Comparison of ENCODE assay signal across 20 mouse cellular contexts in genomic region chr17:87780164-87780563, GRCm38 (mm10). TPM values are rescaled to one million over a fixed set of nuclear protein-coding genes. Genes with fewer than 3 reads are reported as not detected.
A peak's percentile ranks its signal among the peaks of the same experiment; 100 is the strongest.
DNase-seq lines count a peak whose midpoint lies in the region; ATAC-seq lines count a peak whose summit lies in the region.
"Had no signal": no experiment of that assay in that cellular context is flagged by ENCODE, and none has a peak within 500 bp of the region (broad histone marks: within the 10 kb centered on the region; RNA-seq: fewer than 3 reads in every experiment).

No protein-coding gene starts in this region.

- no peaks in the 10 kb centered on the region for H3K27me3 ChIP-seq in lung, embryonic 16.5 days (ENCODE audit: control insufficient read depth, insufficient read depth, low read depth, low read length)
- H3K27me3 ChIP-seq in kidney, embryonic 14.5 days (ENCODE audit: control insufficient read depth, insufficient read depth, low read length), result no peaks in the 10 kb centered on the region
- H3K27me3 ChIP-seq: embryonic facial prominence, embryonic 15.5 days; forebrain, embryonic 15.5 days; heart, embryonic 12.5 days had no signal

- no peaks in the 10 kb centered on the region for H3K9me3 ChIP-seq in lung, embryonic 16.5 days (ENCODE audit: control insufficient read depth, low read length)
- no peaks in the 10 kb centered on the region for H3K9me3 ChIP-seq in kidney, embryonic 14.5 days (ENCODE audit: control insufficient read depth, low read length)
- H3K9me3 ChIP-seq: embryonic facial prominence, embryonic 15.5 days; forebrain, embryonic 10.5 days; forebrain, embryonic 15.5 days; heart, embryonic 12.5 days; hindbrain, embryonic 10.5 days had no signal

- no peak overlapping the region for H3K4me2 ChIP-seq in lung, embryonic 16.5 days (ENCODE audit: low read depth, low read length)
- no peak overlapping the region for H3K4me2 ChIP-seq in kidney, embryonic 14.5 days (replicated peaks; ENCODE audit: low read depth, low read length)
- H3K4me2 ChIP-seq: embryonic facial prominence, embryonic 15.5 days; forebrain, embryonic 15.5 days; heart, embryonic 12.5 days; hindbrain, embryonic 14.5 days had no signal

- no peak overlapping the region for H3K4me3 ChIP-seq in lung, embryonic 16.5 days (ENCODE audit: low read length)
- H3K4me3 ChIP-seq in kidney, embryonic 14.5 days (ENCODE audit: low read length), result no peak overlapping the region
- H3K4me3 ChIP-seq: embryonic facial prominence, embryonic 15.5 days; erythroblast, embryonic 14.5 days; forebrain, embryonic 10.5 days; forebrain, embryonic 15.5 days; heart, embryonic 12.5 days; hindbrain, embryonic 10.5 days had no signal

- WGBS in lung, embryonic 16.5 days, result 41% methylated on average over 2 of the region's 2 CpGs
- WGBS in kidney, embryonic 14.5 days, result 49% methylated on average over 2 of the region's 2 CpGs

- no peak overlapping the region for H3K9ac ChIP-seq in lung, embryonic 16.5 days (ENCODE audit: low read length)
- H3K9ac ChIP-seq in kidney, embryonic 14.5 days (ENCODE audit: low read depth, low read length), result no peak overlapping the region
- H3K9ac ChIP-seq: embryonic facial prominence, embryonic 15.5 days; forebrain, embryonic 15.5 days; heart, embryonic 12.5 days; hindbrain, embryonic 14.5 days had no signal

- H3K27ac ChIP-seq in lung, embryonic 16.5 days (ENCODE audit: low read length), result no peak overlapping the region
- H3K27ac ChIP-seq in kidney, embryonic 14.5 days (ENCODE audit: low read depth, low read length), result no peak overlapping the region
- H3K27ac ChIP-seq: embryonic facial prominence, embryonic 15.5 days; forebrain, embryonic 10.5 days; forebrain, embryonic 15.5 days; hindbrain, embryonic 10.5 days; hindbrain, embryonic 14.5 days had no signal

- H3K4me1 ChIP-seq in lung, embryonic 16.5 days (replicated peaks; ENCODE audit: control insufficient read depth, insufficient read depth, low read length), result no peaks in the 10 kb centered on the region
- no peaks in the 10 kb centered on the region for H3K4me1 ChIP-seq in kidney, embryonic 14.5 days (ENCODE audit: control insufficient read depth, insufficient read depth, low read length)
- H3K4me1 ChIP-seq: embryonic facial prominence, embryonic 15.5 days; forebrain, embryonic 10.5 days; forebrain, embryonic 15.5 days; heart, embryonic 12.5 days had no signal

- DNase-seq in layer of hippocampus, adult 18-20 months (ENCODE audit: low spot score in 2 of 2), result peak; percentile 34 to 72
- DNase-seq in layer of hippocampus, postnatal 25 days (ENCODE audit: extremely low spot score in 1 of 2, low spot score in 1 of 2), result no peak
- DNase-seq in lung, postnatal 4 days, result no peak
- DNase-seq: adrenal gland, adult 8-10 months; adrenal gland, postnatal 36 days; embryo, embryonic 11 days; gastrocnemius, postnatal 14 days had no signal

- no peaks in the 10 kb centered on the region for H3K36me3 ChIP-seq in lung, embryonic 16.5 days (ENCODE audit: control insufficient read depth, insufficient read depth, low read length)
- no peaks in the 10 kb centered on the region for H3K36me3 ChIP-seq in kidney, embryonic 14.5 days (ENCODE audit: control insufficient read depth, insufficient read depth, low read length)
- H3K36me3 ChIP-seq: embryonic facial prominence, embryonic 15.5 days; forebrain, embryonic 10.5 days; forebrain, embryonic 15.5 days; heart, embryonic 12.5 days; hindbrain, embryonic 10.5 days had no signal

- ATAC-seq in lung, embryonic 16.5 days (ENCODE audit: low read depth), result 0 out of 2 replicates have a peak, but pooled peaks have one; percentile 34
- ATAC-seq in granulocyte monocyte progenitor cell, adult 5-6 weeks (replicated peaks; ENCODE audit: poor library complexity, severe bottlenecking), result peak; percentile 52
- no peak for ATAC-seq in kidney, embryonic 14.5 days (ENCODE audit: low FRiP score, low TSS enrichment)
- ATAC-seq: forebrain, embryonic 15.5 days had no signal

RNA-seq across cellular contexts. Expression of gene Kcnk12, which starts 17.6 kb away (rescaled TPM):
- 10 to 100 TPM; 23.7 to 25.2 TPM for total RNA-seq in layer of hippocampus, adult 18-20 months (2021)
- total RNA-seq in layer of hippocampus, postnatal 25 days (2021), result 10 to 100 TPM; 23.4 to 25.7 TPM
- not detected in 2 replicates for polyA plus RNA-seq in lung, embryonic 16.5 days (2015; fragmentation: Nextera tagmentation; extraction: Ambion mirVana)
- 2.8 and 4.4 TPM in 2 replicates for total RNA-seq in granulocyte monocyte progenitor cell, adult 5-6 weeks (2014; fragmentation: Nextera tagmentation)
- 7.3 and 13.4 TPM in 2 replicates for total RNA-seq in granulocyte monocyte progenitor cell, adult 5-6 weeks (2017)
- not detected in 2 replicates for polyA plus RNA-seq in kidney, embryonic 14.5 days (2014; fragmentation: Nextera tagmentation; extraction: Ambion mirVana)
- total RNA-seq: gastrocnemius, postnatal 14 days; heart, adult 8-10 months; heart, postnatal 25 days had no signal
- polyA plus RNA-seq: heart, embryonic 16.5 days had no signal

Comparison
In these comparisons a context has a peak if more than half of its experiments do, and no peak if none do; other contexts are left out.
1. DNase-seq: peak in layer of hippocampus, adult 18-20 months (2 of 2); none in layer of hippocampus, postnatal 25 days (0 of 2) and lung, postnatal 4 days (0 of 2).